In genomic region chr9:54502111-54502495, GRCm38 (mm10) we compare ENCODE assay signal across 8 mouse cellular contexts. TPM values are rescaled to one million over a fixed set of nuclear protein-coding genes. Genes with fewer than 3 reads are reported as not detected.
DNase-seq lines count a peak whose midpoint lies in the region; ATAC-seq and TF ChIP-seq lines count a peak whose summit lies in the region.

No protein-coding gene starts in this region.

- DNase-seq in lung, embryonic 14.5 days, result no peak
- DNase-seq in lung, postnatal 25 days (ENCODE audit: low spot score), result no peak
- DNase-seq in forebrain, embryonic 10.5 days (ENCODE audit: extremely low spot score, low spot score), result no peak
- DNase-seq in cerebellum, adult 18-20 months, result no peak
- no peak for DNase-seq in layer of hippocampus, postnatal 14 days (ENCODE audit: low spot score in 2 of 2)
- DNase-seq in left cerebral cortex, postnatal 36 days (ENCODE audit: low spot score in 2 of 2), result no peak

- no peak overlapping the region for H3K9ac ChIP-seq in lung, embryonic 14.5 days
- peak overlapping the region; percentile 79; the same call in 1 of the 2 replicates for H3K9ac ChIP-seq in intestine, postnatal 0 days (ENCODE audit: low read depth, low read length)
- H3K9ac ChIP-seq in neural tube, embryonic 14.5 days (replicated peaks; ENCODE audit: low read depth, low read length), result peak overlapping the region; percentile 93

- no peaks in the 10 kb centered on the region for H3K36me3 ChIP-seq in lung, embryonic 14.5 days (ENCODE audit: insufficient read depth)
- no peaks in the 10 kb centered on the region for H3K36me3 ChIP-seq in forebrain, embryonic 10.5 days (replicated peaks)
- no peaks in the 10 kb centered on the region for H3K36me3 ChIP-seq in intestine, postnatal 0 days (ENCODE audit: control insufficient read depth, insufficient read depth)
- H3K36me3 ChIP-seq in neural tube, embryonic 14.5 days (ENCODE audit: control insufficient read depth, insufficient read depth, low read length), result no peaks in the 10 kb centered on the region

- no peaks in the 10 kb centered on the region for H3K4me1 ChIP-seq in lung, embryonic 14.5 days (ENCODE audit: insufficient read depth)
- H3K4me1 ChIP-seq in forebrain, embryonic 10.5 days, result peaks cover 32% of the 10 kb centered on the region
- H3K4me1 ChIP-seq in intestine, postnatal 0 days (replicated peaks; ENCODE audit: control insufficient read depth, insufficient read depth, low read length), result no peaks in the 10 kb centered on the region
- H3K4me1 ChIP-seq in neural tube, embryonic 14.5 days (ENCODE audit: control insufficient read depth, insufficient read depth, low read length), result peaks cover 18% of the 10 kb centered on the region

- peak overlapping the region; percentile 65 for H3K4me3 ChIP-seq in lung, embryonic 14.5 days (ENCODE audit: low read depth, low read length)
- peak overlapping the region; percentile 88 for H3K4me3 ChIP-seq in forebrain, embryonic 10.5 days
- H3K4me3 ChIP-seq in intestine, postnatal 0 days (ENCODE audit: low read depth, low read length), result peak overlapping the region; percentile 65
- peak overlapping the region; percentile 81 for H3K4me3 ChIP-seq in neural tube, embryonic 14.5 days (ENCODE audit: low read depth, low read length)

- H3K9me3 ChIP-seq in lung, embryonic 14.5 days (ENCODE audit: low read depth, low read length), result no peaks in the 10 kb centered on the region
- H3K9me3 ChIP-seq in forebrain, embryonic 10.5 days, result no peaks in the 10 kb centered on the region
- no peaks in the 10 kb centered on the region for H3K9me3 ChIP-seq in intestine, postnatal 0 days (ENCODE audit: control insufficient read depth)
- H3K9me3 ChIP-seq in neural tube, embryonic 14.5 days (ENCODE audit: control insufficient read depth, low read length), result no peaks in the 10 kb centered on the region

- intact Hi-C loops in left cerebral cortex, postnatal 36 days (cut with DNase I), result no loop called here

- H3K27me3 ChIP-seq in lung, embryonic 14.5 days (ENCODE audit: insufficient read depth, low read length), result peaks cover 22% of the 10 kb centered on the region; the same call in 1 of the 2 replicates
- H3K27me3 ChIP-seq in forebrain, embryonic 10.5 days (ENCODE audit: poor library complexity, severe bottlenecking), result peaks cover 30% of the 10 kb centered on the region
- 0 out of 2 replicates have a peak, but pooled peaks cover 2% of the 10 kb centered on the region for H3K27me3 ChIP-seq in intestine, postnatal 0 days (replicated peaks; ENCODE audit: control insufficient read depth, insufficient read depth, low read length)
- no peaks in the 10 kb centered on the region for H3K27me3 ChIP-seq in neural tube, embryonic 14.5 days (ENCODE audit: control insufficient read depth, insufficient read depth, low read length)

- TF ChIP-seq CTCF in lung, embryonic 14.5 days (IDR thresholded peaks at IDR 0.05; ENCODE audit: low read depth), result no peak
- TF ChIP-seq CTCF in intestine, postnatal 0 days (IDR thresholded peaks at IDR 0.05; ENCODE audit: low read depth), result no peak

- no peak overlapping the region for H3K27ac ChIP-seq in lung, embryonic 14.5 days (ENCODE audit: low read depth)
- 0 out of 2 replicates have a peak overlapping the region, but pooled peaks have one; percentile 87 for H3K27ac ChIP-seq in forebrain, embryonic 10.5 days
- H3K27ac ChIP-seq in intestine, postnatal 0 days (ENCODE audit: low read depth, low read length), result no peak overlapping the region
- no peak overlapping the region for H3K27ac ChIP-seq in neural tube, embryonic 14.5 days (ENCODE audit: low read depth, low read length)

- peak overlapping the region; percentile 98 for H3K4me2 ChIP-seq in lung, embryonic 14.5 days
- H3K4me2 ChIP-seq in intestine, postnatal 0 days (replicated peaks; ENCODE audit: low read depth), result peak overlapping the region; percentile 100
- peak overlapping the region; percentile 62 for H3K4me2 ChIP-seq in neural tube, embryonic 14.5 days (ENCODE audit: low read depth, low read length)

- no peak for ATAC-seq in lung, embryonic 14.5 days (ENCODE audit: insufficient read depth)
- ATAC-seq in intestine, postnatal 0 days, result no peak
- no peak for ATAC-seq in neural tube, embryonic 14.5 days (ENCODE audit: low read depth)

- 4% methylated on average over 13 of the region's 13 CpGs for WGBS in lung, embryonic 14.5 days
- 5% methylated on average over 13 of the region's 13 CpGs for WGBS in forebrain, embryonic 10.5 days
- 3% methylated on average over 13 of the region's 13 CpGs for WGBS in intestine, postnatal 0 days
- WGBS in neural tube, embryonic 14.5 days, result 2% methylated on average over 13 of the region's 13 CpGs

RNA-seq across cellular contexts. Expression of gene Dmxl2, which starts 0.7 kb away (rescaled TPM):
- polyA plus RNA-seq in lung, embryonic 14.5 days (2014; fragmentation: Nextera tagmentation; extraction: Ambion mirVana), result 4.3 and 4.6 TPM in 2 replicates
- 6.0 and 6.9 TPM in 2 replicates for polyA plus RNA-seq in forebrain, embryonic 10.5 days (2016; fragmentation: Nextera tagmentation; extraction: Ambion mirVana)
- polyA plus RNA-seq in intestine, postnatal 0 days (2015; fragmentation: Nextera tagmentation; extraction: Ambion mirVana), result 5.2 and 6.4 TPM in 2 replicates
- 72.6 and 104 TPM in 2 replicates for polyA plus RNA-seq in neural tube, embryonic 14.5 days (2014; fragmentation: Nextera tagmentation; extraction: Ambion mirVana)
- total RNA-seq in layer of hippocampus, postnatal 14 days (2021), result 100 to 1,000 TPM; 225 to 231 TPM
- 100 to 1,000 TPM; 189 to 204 TPM for total RNA-seq in left cerebral cortex, postnatal 36 days (2021)

RNA-seq across cellular contexts. Expression of gene Sh2d7, which starts 36.7 kb away (rescaled TPM):
- polyA plus RNA-seq in lung, embryonic 14.5 days (2014; fragmentation: Nextera tagmentation; extraction: Ambion mirVana), result not detected in 2 replicates
- not detected in 2 replicates for polyA plus RNA-seq in forebrain, embryonic 10.5 days (2016; fragmentation: Nextera tagmentation; extraction: Ambion mirVana)
- not detected in 2 replicates for polyA plus RNA-seq in intestine, postnatal 0 days (2015; fragmentation: Nextera tagmentation; extraction: Ambion mirVana)
- polyA plus RNA-seq in neural tube, embryonic 14.5 days (2014; fragmentation: Nextera tagmentation; extraction: Ambion mirVana), result not detected in 2 replicates
- total RNA-seq in layer of hippocampus, postnatal 14 days (2021), result under 1 TPM in 1 of 2 experiments, not detected in 1; 0.18 TPM
- total RNA-seq in left cerebral cortex, postnatal 36 days (2021), result not detected

RNA-seq across cellular contexts. Expression of gene Cib2, which starts 57.9 kb away (rescaled TPM):
- polyA plus RNA-seq in lung, embryonic 14.5 days (2014; fragmentation: Nextera tagmentation; extraction: Ambion mirVana), result 14.1 and 15.3 TPM in 2 replicates
- polyA plus RNA-seq in forebrain, embryonic 10.5 days (2016; fragmentation: Nextera tagmentation; extraction: Ambion mirVana), result 8.3 and 9.1 TPM in 2 replicates
- polyA plus RNA-seq in intestine, postnatal 0 days (2015; fragmentation: Nextera tagmentation; extraction: Ambion mirVana), result 3.7 and 4.4 TPM in 2 replicates
- polyA plus RNA-seq in neural tube, embryonic 14.5 days (2014; fragmentation: Nextera tagmentation; extraction: Ambion mirVana), result 67.5 and 80.4 TPM in 2 replicates
- 10 to 100 TPM; 20.5 to 21.9 TPM for total RNA-seq in layer of hippocampus, postnatal 14 days (2021)
- 10 to 100 TPM; 19.3 to 22.8 TPM for total RNA-seq in left cerebral cortex, postnatal 36 days (2021)
